Mouse (Mus musculus) midbrain, embryonic 16.5 days (tissue): ENCODE results near the gene Akt3. TPM values are rescaled to one million over a fixed set of nuclear protein-coding genes. Genes with fewer than 3 reads are reported as not detected.
A peak's percentile ranks its signal among the peaks of the same experiment; 100 is the strongest.

ENCODE experiments used
- ATAC-seq: fragments of 200-750 bp; cut with Nextera tagmentation; 2 replicates; pipeline ENCODE4 v1.8.0; 2017; ENCODE audit warnings: moderate TSS enrichment
- H3K27ac ChIP-seq: fragments of 300-500 bp; sonication (generic); 2 replicates; pipeline ENCODE4 v1.5.1; 2014; ENCODE audit warnings: mild to moderate bottlenecking, low read length, mixed read lengths
- H3K27me3 ChIP-seq: fragments of 300-500 bp; sonication (generic); 2 replicates; pipeline ENCODE4 v1.6.1; 2014; ENCODE audit warnings: low read depth, low read length, mixed read lengths; ENCODE audit not compliant: control insufficient read depth, insufficient read depth
- H3K36me3 ChIP-seq: fragments of 300-500 bp; sonication (generic); 2 replicates; pipeline ENCODE4 v1.6.1; 2014; ENCODE audit warnings: mild to moderate bottlenecking, low read length, moderate library complexity, mixed read lengths; ENCODE audit not compliant: control insufficient read depth, insufficient read depth
- H3K4me1 ChIP-seq: fragments of 300-500 bp; sonication (generic); 2 replicates; pipeline ENCODE4 v1.6.1; 2014; ENCODE audit warnings: mild to moderate bottlenecking, low read length, mixed read lengths; ENCODE audit not compliant: control insufficient read depth, insufficient read depth
- H3K4me2 ChIP-seq: fragments of 300-500 bp; sonication (generic); 2 replicates; pipeline ENCODE4 v1.6.1; 2014; ENCODE audit warnings: mild to moderate bottlenecking, low read length, mixed read lengths
- H3K4me3 ChIP-seq: fragments of 300-500 bp; sonication (generic); 2 replicates; pipeline ENCODE4 v1.5.1; 2014; ENCODE audit warnings: low read depth, mild to moderate bottlenecking, low read length, moderate library complexity, mixed read lengths
- H3K9ac ChIP-seq: fragments of 300-500 bp; sonication (generic); 2 replicates; pipeline ENCODE4 v1.6.1; 2014; ENCODE audit warnings: low read depth, low read length, mixed read lengths
- H3K9me3 ChIP-seq: fragments of 300-500 bp; sonication (generic); replicated peaks from 2 replicates; pipeline ENCODE4 v1.6.1; 2014; ENCODE audit warnings: mild to moderate bottlenecking, low read length, mixed read lengths; ENCODE audit not compliant: control insufficient read depth, poor library complexity, severe bottlenecking
- WGBS: fragments of 180-500 bp; shearing (Covaris S2); extraction: QIAGEN DNeasy Blood & Tissue Kit; methylation state at CpG from one replicate; pipeline ENCODE4 v1.1.7; 2014; 5-methylcytosine and 5-hydroxymethylcytosine counted together
- polyA plus RNA-seq: library from polyadenylated mRNA; unstranded; fragments of >200 nt; fragmentation: Nextera tagmentation; extraction: Ambion mirVana; gene quantifications from 2 replicates; pipeline ENCODE4 v1.2.1, GENCODE M21; 2015

Gene Akt3
- 21.9 and 23.5 TPM in 2 replicates for polyA plus RNA-seq

- H3K4me2 ChIP-seq, result peak within 1 kb of the TSS; percentile 87
- H3K4me1 ChIP-seq, result peaks cover 12% of the 10 kb centered on the region
- peak within 1 kb of the TSS; percentile 96 for H3K9ac ChIP-seq
- peak within 1 kb of the TSS; percentile 80 for H3K4me3 ChIP-seq
- peak; percentile 55 for ATAC-seq
- no CpG with 5 or more reads among the region's 32 CpGs for whole genome bisulfite sequencing
- no peaks in the 10 kb centered on the region for H3K9me3 ChIP-seq
- H3K27me3 ChIP-seq, result no peaks in the 10 kb centered on the region
- peak within 1 kb of the TSS; percentile 98 for H3K27ac ChIP-seq
- H3K36me3 ChIP-seq, result no peaks in the 10 kb centered on the region
Measured at GRCm38 (mm10) chr1:177258034-177258342, at the start of gene Akt3. Akt3 (minus strand) TSS chr1:177258203.

- H3K27ac ChIP-seq, result no peak overlapping the region
- no peaks in the 10 kb centered on the region for H3K36me3 ChIP-seq
- H3K27me3 ChIP-seq, result no peaks in the 10 kb centered on the region
- H3K9me3 ChIP-seq, result no peaks in the 10 kb centered on the region
- WGBS, result 38% methylated on average over 11 of the region's 11 CpGs
- no peak for ATAC-seq
- H3K4me3 ChIP-seq, result no peak overlapping the region
- H3K4me2 ChIP-seq, result peak overlapping the region; percentile 3
- no peak overlapping the region for H3K9ac ChIP-seq
- H3K4me1 ChIP-seq, result 0 out of 2 replicates have a peak, but pooled peaks cover 3% of the 10 kb centered on the region
Measured at GRCm38 (mm10) chr1:177307549-177307948, 49.5 kb upstream of the Akt3 start.

DNA sequence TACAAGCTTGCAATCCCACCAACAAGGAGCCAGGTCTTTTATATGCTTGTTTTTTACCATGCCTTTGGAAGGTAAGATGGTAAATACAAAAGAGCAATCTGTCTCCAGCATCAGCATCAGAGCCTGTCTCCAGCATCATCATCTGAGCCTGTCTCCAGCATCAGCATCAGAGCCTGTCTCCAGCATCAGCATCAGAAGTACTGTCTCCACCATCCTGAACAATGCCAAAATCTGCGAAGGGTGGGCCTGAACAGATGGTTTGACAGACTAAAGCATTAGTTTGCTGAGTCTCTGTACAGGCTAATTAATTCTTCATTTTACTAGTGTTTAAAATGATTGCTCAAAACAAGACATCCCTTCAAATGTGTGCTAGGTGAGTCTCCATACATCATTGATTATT lies 40.2 kb upstream of the Akt3 start:
- Histone ChIP-seq H3K4me2 (no peak overlapping the region), H3K9me3 (no peaks in the 10 kb centered on the region), H3K27me3 (no peaks in the 10 kb centered on the region), H3K9ac (no peak overlapping the region), H3K4me1 (no peaks in the 10 kb centered on the region), H3K27ac (no peak overlapping the region), H3K36me3 (no peaks in the 10 kb centered on the region), H3K4me3 (no peak overlapping the region)
- 97% methylated on average over 1 of the region's 1 CpGs for WGBS
- no peak for ATAC-seq

GRCm38 (mm10) chr1:177286764-177287163 lies 28.8 kb upstream of the Akt3 start:
- H3K27ac ChIP-seq, result no peak overlapping the region
- H3K9me3 ChIP-seq, result no peaks in the 10 kb centered on the region
- no peaks in the 10 kb centered on the region for H3K36me3 ChIP-seq
- H3K27me3 ChIP-seq, result no peaks in the 10 kb centered on the region
- H3K9ac ChIP-seq, result no peak overlapping the region
- no peak for ATAC-seq
- H3K4me1 ChIP-seq, result no peaks in the 10 kb centered on the region
- WGBS, result 16% methylated on average over 3 of the region's 3 CpGs
- H3K4me3 ChIP-seq, result no peak overlapping the region
- H3K4me2 ChIP-seq, result no peak overlapping the region

- H3K27ac ChIP-seq, result no peak overlapping the region
- no peak overlapping the region for H3K9ac ChIP-seq
- H3K27me3 ChIP-seq, result no peaks in the 10 kb centered on the region
- ATAC-seq, result no peak
- no peaks in the 10 kb centered on the region for H3K9me3 ChIP-seq
- no peak overlapping the region for H3K4me2 ChIP-seq
- no peaks in the 10 kb centered on the region for H3K4me1 ChIP-seq
- no peaks in the 10 kb centered on the region for H3K36me3 ChIP-seq
- H3K4me3 ChIP-seq, result no peak overlapping the region
Measured at GRCm38 (mm10) chr1:177281925-177282324, 23.9 kb upstream of the Akt3 start.

GRCm38 (mm10) chr1:177277361-177277760 lies 19.4 kb upstream of the Akt3 start:
- Histone ChIP-seq H3K36me3 (no peaks in the 10 kb centered on the region), H3K4me3 (no peak overlapping the region), H3K27ac (no peak overlapping the region), H3K4me2 (no peak overlapping the region), H3K9me3 (no peaks in the 10 kb centered on the region), H3K4me1 (no peaks in the 10 kb centered on the region), H3K27me3 (no peaks in the 10 kb centered on the region), H3K9ac (no peak overlapping the region)
- no peak for ATAC-seq
- WGBS, result 84% methylated on average over 5 of the region's 5 CpGs

- no peak overlapping the region for H3K27ac ChIP-seq
- WGBS, result 88% methylated on average over 1 of the region's 1 CpGs
- no peak overlapping the region for H3K9ac ChIP-seq
- no peak overlapping the region for H3K4me3 ChIP-seq
- ATAC-seq, result no peak
- no peaks in the 10 kb centered on the region for H3K36me3 ChIP-seq
- H3K9me3 ChIP-seq, result no peaks in the 10 kb centered on the region
- no peak overlapping the region for H3K4me2 ChIP-seq
- no peaks in the 10 kb centered on the region for H3K27me3 ChIP-seq
- no peaks in the 10 kb centered on the region for H3K4me1 ChIP-seq
Measured at GRCm38 (mm10) chr1:177267645-177268044, 9.6 kb upstream of the Akt3 start.

DNA sequence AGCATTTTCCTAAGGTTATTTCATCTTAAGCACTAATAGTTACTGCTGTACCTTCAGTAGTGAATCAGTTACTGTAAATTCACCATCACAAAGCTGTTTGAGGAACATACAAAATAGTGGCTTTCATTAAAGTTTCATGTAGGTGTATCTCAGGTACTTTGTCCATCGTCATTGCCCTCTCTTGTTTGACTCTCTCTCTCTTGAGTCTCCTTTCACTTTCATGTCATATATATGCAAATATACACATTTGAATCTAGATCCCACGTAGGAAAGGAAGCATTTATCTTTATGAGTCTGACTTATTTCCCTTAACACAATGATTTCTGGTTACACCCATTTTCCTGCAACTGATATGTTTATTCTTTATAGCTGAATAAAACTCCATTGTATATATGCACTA lies 4.9 kb upstream of the Akt3 start:
- H3K36me3 ChIP-seq, result no peaks in the 10 kb centered on the region
- H3K9me3 ChIP-seq, result no peaks in the 10 kb centered on the region
- no peak overlapping the region for H3K9ac ChIP-seq
- ATAC-seq, result no peak
- WGBS, result 79% methylated on average over 2 of the region's 2 CpGs
- H3K27ac ChIP-seq, result no peak overlapping the region
- no peak overlapping the region for H3K4me2 ChIP-seq
- H3K4me1 ChIP-seq, result peaks cover 7% of the 10 kb centered on the region; the same call in 1 of the 2 replicates
- H3K4me3 ChIP-seq, result no peak overlapping the region
- no peaks in the 10 kb centered on the region for H3K27me3 ChIP-seq

DNA sequence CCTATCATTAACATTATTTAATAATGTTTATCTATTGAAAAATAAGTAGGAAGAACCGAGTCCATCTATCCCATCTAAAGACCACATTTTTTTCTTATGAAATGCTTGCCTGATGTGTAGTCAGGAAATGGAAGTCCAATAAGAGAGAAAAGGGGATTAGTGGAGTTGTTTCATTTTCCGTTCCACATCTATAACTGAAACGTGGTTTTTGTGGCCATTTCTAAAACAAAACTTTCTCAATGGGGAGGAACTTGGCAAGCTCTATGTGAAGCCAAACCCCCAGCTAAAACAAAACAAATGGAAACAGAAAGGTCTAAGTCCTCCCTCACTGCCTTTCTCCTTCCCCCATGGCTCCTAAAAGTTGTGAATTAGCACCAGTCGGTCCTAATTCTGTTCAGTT lies 2.8 kb upstream of the Akt3 start:
- 68% methylated on average over 4 of the region's 4 CpGs for WGBS
- no peak overlapping the region for H3K9ac ChIP-seq
- no peak overlapping the region for H3K4me2 ChIP-seq
- H3K27ac ChIP-seq, result no peak overlapping the region
- ATAC-seq, result no peak
- H3K36me3 ChIP-seq, result no peaks in the 10 kb centered on the region
- peaks cover 8% of the 10 kb centered on the region for H3K4me1 ChIP-seq
- H3K9me3 ChIP-seq, result no peaks in the 10 kb centered on the region
- H3K27me3 ChIP-seq, result no peaks in the 10 kb centered on the region
- no peak overlapping the region for H3K4me3 ChIP-seq
